In the genomic region with DNA sequence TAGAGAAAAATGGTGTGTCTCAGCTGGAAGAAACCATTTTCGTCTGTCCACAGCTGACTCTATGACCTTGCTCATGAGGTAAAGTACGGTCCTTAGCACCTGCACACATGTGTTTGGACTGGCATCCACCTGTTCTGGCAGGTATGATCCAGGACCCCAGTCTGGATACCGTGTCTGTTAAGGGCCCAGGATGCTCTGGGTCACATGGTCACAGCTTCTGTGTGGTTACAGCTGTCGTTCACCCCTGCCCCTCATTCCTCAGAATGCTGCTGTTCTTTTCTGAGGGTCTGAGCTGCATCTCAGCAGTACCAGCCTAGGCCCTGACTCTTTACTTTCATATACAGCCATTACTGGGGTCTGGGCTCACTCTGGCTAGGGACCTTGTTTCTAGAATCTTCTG, we compare ENCODE assay signal across 19 mouse cellular contexts. TPM values are rescaled to one million over a fixed set of nuclear protein-coding genes. Genes with fewer than 3 reads are reported as not detected.
A peak's percentile ranks its signal among the peaks of the same experiment; 100 is the strongest.
DNase-seq lines count a peak whose midpoint lies in the region; ATAC-seq and TF ChIP-seq lines count a peak whose summit lies in the region.
"Had no signal": no experiment of that assay in that cellular context is flagged by ENCODE, and none has a peak within 500 bp of the region (broad histone marks: within the 10 kb centered on the region; RNA-seq: fewer than 3 reads in every experiment).

No protein-coding gene starts in this region.

- no peaks in the 10 kb centered on the region for H3K9me3 ChIP-seq in stomach, postnatal 0 days (ENCODE audit: control insufficient read depth, low read length)
- H3K9me3 ChIP-seq in forebrain, embryonic 16.5 days (ENCODE audit: control insufficient read depth, low read length): no peaks in the 10 kb centered on the region
- H3K9me3 ChIP-seq: forebrain, embryonic 10.5 days; heart, embryonic 10.5 days; hindbrain, embryonic 13.5 days had no signal

- H3K36me3 ChIP-seq in stomach, postnatal 0 days (ENCODE audit: control insufficient read depth, insufficient read depth, low read length): no peaks in the 10 kb centered on the region
- H3K36me3 ChIP-seq in forebrain, embryonic 16.5 days (ENCODE audit: control insufficient read depth, insufficient read depth): no peaks in the 10 kb centered on the region
- H3K36me3 ChIP-seq: forebrain, embryonic 10.5 days; heart, embryonic 10.5 days; hindbrain, embryonic 13.5 days had no signal

- no peak for DNase-seq in gastrocnemius, adult 2 months
- no peak for DNase-seq in gastrocnemius, postnatal 10 days
- DNase-seq in layer of hippocampus, adult 2 months (ENCODE audit: low spot score in 2 of 2): no peak
- DNase-seq in layer of hippocampus, adult 8-10 months (ENCODE audit: low spot score in 2 of 2): no peak
- DNase-seq in stomach, postnatal 0 days (ENCODE audit: low spot score): no peak
- DNase-seq: B cell, adult 2 months; cerebellum, adult 11-12 months; cerebellum, adult 9-10 months; cerebellum, postnatal 25 days; gastrocnemius, postnatal 14 days had no signal

- no peak overlapping the region for H3K4me2 ChIP-seq in stomach, postnatal 0 days (replicated peaks; ENCODE audit: low read depth)
- no peak overlapping the region for H3K4me2 ChIP-seq in forebrain, embryonic 16.5 days (ENCODE audit: low read length)
- H3K4me2 ChIP-seq: hindbrain, embryonic 13.5 days had no signal

- ATAC-seq in stomach, postnatal 0 days (ENCODE audit: low FRiP score, low TSS enrichment): no peak
- no peak for ATAC-seq in forebrain, embryonic 16.5 days

- 74% methylated on average over 4 of the region's 4 CpGs for WGBS in stomach, postnatal 0 days
- WGBS in forebrain, embryonic 16.5 days: 82% methylated on average over 4 of the region's 4 CpGs

- H3K4me1 ChIP-seq in cortical plate, adult 2 months (ENCODE audit: control insufficient read depth, insufficient read depth, low read length): no peaks in the 10 kb centered on the region
- 0 out of 2 replicates have a peak, but pooled peaks cover 5% of the 10 kb centered on the region for H3K4me1 ChIP-seq in stomach, postnatal 0 days (replicated peaks; ENCODE audit: control insufficient read depth, insufficient read depth)
- peaks cover 5% of the 10 kb centered on the region; the same call in 1 of the 2 replicates for H3K4me1 ChIP-seq in forebrain, embryonic 16.5 days (replicated peaks; ENCODE audit: control insufficient read depth, insufficient read depth, low read length)

- no peak overlapping the region for H3K4me3 ChIP-seq in gastrocnemius, adult 2 months
- no peak overlapping the region for H3K4me3 ChIP-seq in layer of hippocampus, adult 2 months
- no peak overlapping the region for H3K4me3 ChIP-seq in cortical plate, adult 2 months (ENCODE audit: insufficient read depth, low read length)
- H3K4me3 ChIP-seq in stomach, postnatal 0 days (ENCODE audit: low read depth, low read length): no peak overlapping the region
- no peak overlapping the region for H3K4me3 ChIP-seq in forebrain, embryonic 16.5 days (replicated peaks; ENCODE audit: low read length)
- H3K4me3 ChIP-seq: erythroblast, embryonic 14.5 days; forebrain, embryonic 10.5 days; heart, embryonic 10.5 days; hindbrain, embryonic 13.5 days had no signal

- H3K27me3 ChIP-seq in stomach, postnatal 0 days (ENCODE audit: control insufficient read depth, insufficient read depth, low read length): no peaks in the 10 kb centered on the region
- no peaks in the 10 kb centered on the region for H3K27me3 ChIP-seq in forebrain, embryonic 16.5 days (replicated peaks; ENCODE audit: control insufficient read depth, insufficient read depth, low read length)

- TF ChIP-seq CTCF in gastrocnemius, adult 2 months (IDR thresholded peaks at IDR 0.05): no peak
- TF ChIP-seq CTCF in layer of hippocampus, adult 2 months (conservative IDR thresholded peaks at IDR 0.05): no peak
- TF ChIP-seq CTCF in cortical plate, adult 2 months (IDR thresholded peaks at IDR 0.05; ENCODE audit: extremely low read depth, insufficient read depth, low read length): no peak
- no peak for TF ChIP-seq CTCF in stomach, postnatal 0 days (IDR thresholded peaks at IDR 0.05; ENCODE audit: low read depth)

- no peak overlapping the region for H3K9ac ChIP-seq in stomach, postnatal 0 days (ENCODE audit: low read length)
- no peak overlapping the region for H3K9ac ChIP-seq in forebrain, embryonic 16.5 days (replicated peaks; ENCODE audit: low read depth, low read length)
- H3K9ac ChIP-seq: hindbrain, embryonic 13.5 days had no signal

- no peak for TF ChIP-seq EP300 in stomach, postnatal 0 days (optimal IDR thresholded peaks at IDR 0.05)

- peak overlapping the region; percentile 92 for H3K27ac ChIP-seq in gastrocnemius, adult 2 months
- peak overlapping the region; percentile 61; the same call in 1 of the 2 replicates for H3K27ac ChIP-seq in layer of hippocampus, adult 2 months
- 0 out of 2 replicates have a peak overlapping the region, but pooled peaks have one; percentile 37 for H3K27ac ChIP-seq in cortical plate, adult 2 months (ENCODE audit: insufficient read depth, low read length)
- peak overlapping the region; percentile 40; the same call in 1 of the 2 replicates for H3K27ac ChIP-seq in stomach, postnatal 0 days (replicated peaks)
- no peak overlapping the region for H3K27ac ChIP-seq in forebrain, embryonic 16.5 days (ENCODE audit: low read length)
- H3K27ac ChIP-seq: hindbrain, embryonic 13.5 days; hindbrain, postnatal 0 days had no signal

- intact Hi-C loops in gastrocnemius, adult 2 months (cut with DNase I): no loop called here

- TF ChIP-seq POLR2A in cortical plate, adult 2 months (IDR thresholded peaks at IDR 0.05; ENCODE audit: extremely low read depth, insufficient read depth, low read length): no peak

RNA-seq across cellular contexts. Expression of a gene that starts 18.9 kb away (rescaled TPM):
- total RNA-seq in gastrocnemius, adult 2 months (2021): not detected
- total RNA-seq in gastrocnemius, postnatal 10 days (2021): under 1 TPM; 0.07 to 0.16 TPM
- total RNA-seq in layer of hippocampus, adult 2 months (2021): 10 to 100 TPM; 46.4 to 47.6 TPM
- total RNA-seq in layer of hippocampus, adult 8-10 months (2022): 10 to 100 TPM; 45.9 to 52.4 (median 49.1) TPM
- 21.7 and 22.7 TPM in 2 replicates for polyA plus RNA-seq in cortical plate, adult 2 months (2012; rRNA removed)
- 20.6 and 24.4 TPM in 2 replicates for polyA plus RNA-seq in stomach, postnatal 0 days (2015; fragmentation: Nextera tagmentation; extraction: Ambion mirVana)
- polyA plus RNA-seq in forebrain, embryonic 16.5 days (2015; fragmentation: Nextera tagmentation; extraction: Ambion mirVana): 110 and 125 TPM in 2 replicates
- total RNA-seq: hematopoietic stem cell, adult 5-6 weeks; MEL had no signal
- polyA plus RNA-seq: erythroblast, embryonic 14.5 days had no signal

Comparison
In these comparisons a context has a peak if more than half of its experiments do, and no peak if none do; other contexts are left out.
1. RNA of a gene that starts 18.9 kb away (total RNA-seq): 45.9 to 52.4 TPM in layer of hippocampus, adult 8-10 months and 46.4 to 47.6 TPM in layer of hippocampus, adult 2 months; 0.07 to 0.16 TPM in gastrocnemius, postnatal 10 days and not detected in gastrocnemius, adult 2 months; every median in the first group is over 10 times any median in the second.